Mouse (Mus musculus) fibroblast of lung, adult 2 months (primary cell): ENCODE data around the gene Hs3st6.
"Not testable (repeated sequence)": the region's sequence is repeated elsewhere in the genome, so short reads cannot be mapped to it uniquely, and the experiment has no call there.

ENCODE experiments used
- DNase-seq: peaks from one replicate; pipeline ENCODE4 v3.0.0-alpha.2; 2011; ENCODE audit warnings: low read depth

The Hs3st6 gene

DNA sequence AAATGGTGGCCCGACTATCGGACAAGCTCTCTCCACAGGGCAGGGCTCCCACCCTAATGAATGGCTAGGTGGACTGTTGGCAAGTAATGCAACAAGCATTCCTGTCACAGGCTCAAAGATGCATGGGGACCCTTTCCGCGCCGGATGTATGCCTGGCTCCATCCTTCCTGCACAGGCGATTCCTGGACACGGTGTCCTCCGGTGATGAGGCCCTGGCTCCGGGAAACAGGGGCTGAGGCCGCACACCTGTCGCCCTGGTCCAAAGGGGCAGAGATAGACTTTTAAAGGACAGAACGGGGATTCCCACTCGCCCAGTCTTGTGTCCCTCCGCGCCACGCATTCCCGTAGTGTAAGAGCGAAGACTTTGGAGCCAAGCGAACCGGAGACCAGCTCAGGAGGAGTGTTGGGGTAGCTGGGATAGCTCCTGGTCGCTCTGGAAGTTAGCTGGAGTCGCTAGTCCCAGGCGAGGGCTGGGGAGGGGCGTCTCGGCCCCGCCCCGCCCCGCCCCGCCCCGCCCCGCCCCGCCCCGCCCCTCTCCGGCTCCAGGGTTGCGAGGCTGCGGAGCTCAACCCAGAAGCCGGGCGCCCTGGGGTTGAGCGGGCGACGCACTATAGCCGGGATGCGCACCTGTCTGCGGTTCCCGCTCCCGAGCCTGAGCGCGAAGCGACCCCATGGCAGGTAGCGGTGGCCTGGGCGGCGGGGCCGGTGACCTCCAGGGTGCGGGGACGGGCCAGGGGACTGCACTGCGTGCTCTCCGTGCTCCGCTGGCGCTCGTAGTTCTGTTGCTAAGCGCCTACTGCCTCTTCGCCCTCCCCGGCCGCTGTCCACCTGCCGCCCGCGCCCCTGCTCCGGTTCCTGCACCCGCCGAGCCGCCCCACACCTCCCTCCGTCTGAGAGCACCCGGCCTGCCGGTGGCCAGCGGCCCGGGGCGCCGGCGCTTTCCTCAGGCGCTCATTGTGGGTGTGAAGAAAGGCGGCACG, at the start of gene Hs3st6:
Hs3st6 (plus strand) TSS at position 574 of the 980 bp plus-strand sequence.
- DNase-seq: no peak

DNA sequence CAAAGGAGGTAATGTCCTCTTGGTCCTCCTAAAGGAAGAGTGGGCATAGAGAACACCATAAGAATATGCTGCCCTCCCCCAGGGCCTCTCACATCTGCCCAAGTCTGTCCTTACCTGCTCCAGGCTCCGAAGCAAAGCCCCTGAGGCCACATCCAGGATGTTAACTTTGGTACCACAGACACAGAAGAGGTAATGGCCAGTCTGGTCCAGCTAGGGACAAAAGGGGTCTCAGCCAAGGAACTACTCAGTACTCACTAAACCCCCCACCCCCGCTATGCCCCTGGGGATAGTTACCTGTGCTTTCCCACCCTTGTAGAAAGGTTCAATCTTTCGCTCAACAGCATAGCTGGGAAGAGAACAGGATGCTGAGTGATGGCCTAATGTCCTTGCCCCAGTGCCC, 47.0 kb upstream of the Hs3st6 start:
- DNase-seq: no peak

DNA sequence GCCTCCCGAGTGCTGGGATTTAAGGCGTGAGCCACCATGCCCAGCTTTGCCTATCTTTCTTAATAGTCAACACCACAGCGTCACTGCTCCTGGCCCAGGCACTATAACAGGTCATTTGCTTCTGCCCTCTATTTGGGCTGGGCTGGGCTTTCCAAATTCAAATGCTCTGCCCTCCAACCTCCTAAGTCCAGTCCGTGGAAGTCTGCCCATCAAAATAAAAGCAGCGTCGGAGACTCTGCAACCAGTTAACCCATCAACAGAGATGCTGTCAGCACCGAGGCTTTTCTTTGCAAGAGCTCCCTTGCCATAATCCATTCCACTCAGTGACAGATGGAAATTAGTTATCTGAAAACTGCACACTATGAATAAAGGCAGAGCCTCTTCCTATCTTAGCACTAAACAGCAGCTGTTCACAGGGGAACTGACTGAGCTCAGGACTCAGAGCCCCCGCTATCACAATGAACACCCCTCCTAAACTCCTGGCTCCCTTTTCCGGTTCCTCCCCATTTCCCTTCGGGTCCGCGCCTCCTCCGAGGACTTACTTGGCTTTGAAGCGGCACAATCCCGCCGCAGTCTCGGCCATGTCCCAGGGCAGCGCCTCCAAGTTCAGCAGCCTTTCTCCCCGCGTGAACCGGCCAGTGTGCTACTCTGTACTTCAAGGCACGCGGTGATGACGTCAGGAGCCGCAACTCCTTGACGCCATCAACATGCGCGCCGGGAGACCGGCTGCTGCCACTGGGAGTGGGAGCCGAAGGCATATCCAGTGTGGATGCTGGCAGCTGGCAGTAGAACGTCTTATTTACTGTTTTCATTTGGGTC, 45.6 kb upstream of the Hs3st6 start, which contains the start of gene Tbl3:
Tbl3 (minus strand) TSS at position 679 of the 819 bp plus-strand sequence.
- DNase-seq: peak; percentile 80

DNA sequence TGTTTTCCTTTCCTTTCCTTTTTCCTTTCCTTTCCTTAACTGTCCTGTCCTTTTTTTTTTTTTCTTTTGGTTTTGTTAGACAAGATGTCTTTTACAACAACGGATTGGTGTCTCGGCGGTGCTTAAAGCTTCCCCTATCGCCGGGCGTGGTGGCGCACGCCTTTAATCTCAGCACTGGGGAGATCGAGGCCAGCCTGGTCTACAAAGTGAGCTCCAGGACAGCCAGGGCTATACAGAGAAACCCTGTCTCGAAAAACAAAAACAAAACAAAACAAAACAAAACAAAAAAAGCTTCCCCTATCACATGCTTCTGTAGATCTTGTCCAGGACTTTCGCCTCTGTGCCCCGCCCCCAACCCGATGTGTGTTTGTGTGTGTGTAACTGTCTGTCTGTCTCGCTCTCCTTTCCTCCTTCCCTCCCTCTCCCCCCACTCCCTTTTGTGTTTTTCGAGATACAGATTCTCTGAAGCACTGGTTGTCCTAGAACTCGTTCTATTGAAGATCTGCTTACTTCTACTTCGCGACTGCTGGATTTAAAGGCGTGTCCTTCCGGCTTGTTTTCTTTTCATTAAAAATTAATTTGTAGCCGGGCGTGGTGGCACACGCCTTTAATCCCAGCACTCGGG, 44.9 kb upstream of the Hs3st6 start:
- DNase-seq: no peak

DNA sequence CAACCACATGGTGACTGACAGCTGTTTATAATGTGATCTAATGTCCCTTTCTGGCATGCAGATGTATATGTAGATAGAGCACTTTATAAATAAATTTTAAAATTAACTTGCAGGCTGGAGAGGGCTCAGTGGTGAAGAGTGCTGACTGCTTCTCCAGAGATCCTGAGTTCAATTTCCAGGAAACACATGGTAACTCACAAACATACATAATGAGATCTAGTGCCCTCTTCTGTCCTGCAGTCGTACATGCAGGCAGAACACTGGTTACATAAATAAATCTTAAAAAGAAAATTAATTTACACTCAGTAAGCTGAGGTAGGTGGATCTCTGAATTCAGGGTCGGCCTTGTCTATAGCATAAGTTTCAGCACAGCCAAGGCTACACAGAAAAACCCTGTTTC, 44.1 kb upstream of the Hs3st6 start:
- DNase-seq: no peak

DNA sequence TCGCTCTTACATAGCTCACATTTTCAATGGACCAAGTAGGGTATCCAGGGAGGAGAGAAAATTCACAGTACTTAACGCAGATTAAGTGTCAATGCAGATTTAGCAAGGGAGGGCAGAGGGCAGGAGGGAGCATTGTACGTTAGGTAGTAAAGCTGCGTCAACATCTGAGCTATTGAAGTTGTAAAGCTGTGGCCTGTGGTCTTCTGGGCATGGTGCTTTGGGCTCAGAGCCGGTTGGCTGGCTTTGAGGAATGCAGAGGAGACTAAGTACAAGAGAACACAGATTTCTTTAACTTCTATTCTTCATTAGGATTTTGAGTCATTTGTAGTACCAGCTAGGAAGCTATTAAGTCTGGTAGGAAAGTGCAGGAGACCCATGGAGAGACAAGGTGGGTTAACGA, 37.2 kb upstream of the Hs3st6 start:
- DNase-seq: no peak

DNA sequence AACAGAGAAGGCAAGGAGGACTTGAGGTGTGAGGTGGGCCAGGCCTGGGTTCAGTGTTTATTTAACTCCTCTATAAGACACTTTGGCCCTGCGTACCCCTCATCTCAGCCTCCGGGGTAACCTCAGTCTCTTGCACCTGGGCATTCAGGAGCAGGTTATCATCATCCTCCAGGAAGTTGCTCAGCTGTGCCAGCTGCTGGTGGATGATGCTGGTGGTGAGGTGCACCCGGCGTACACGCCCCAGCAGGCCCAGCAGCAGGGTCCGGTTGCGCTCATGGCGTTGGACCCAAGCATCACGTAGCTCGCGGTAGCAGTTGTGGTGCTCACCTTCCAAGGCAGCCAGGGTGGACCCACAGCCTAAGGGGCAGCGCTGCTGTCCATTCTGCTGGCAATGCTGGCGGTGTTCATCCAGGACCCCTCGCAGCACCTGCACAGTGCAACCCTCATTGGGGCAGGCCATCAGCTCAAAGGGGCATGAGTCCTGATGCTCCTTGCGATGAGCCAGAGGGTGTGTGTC, 36.6 kb upstream of the Hs3st6 start:
- no peak for DNase-seq

DNA sequence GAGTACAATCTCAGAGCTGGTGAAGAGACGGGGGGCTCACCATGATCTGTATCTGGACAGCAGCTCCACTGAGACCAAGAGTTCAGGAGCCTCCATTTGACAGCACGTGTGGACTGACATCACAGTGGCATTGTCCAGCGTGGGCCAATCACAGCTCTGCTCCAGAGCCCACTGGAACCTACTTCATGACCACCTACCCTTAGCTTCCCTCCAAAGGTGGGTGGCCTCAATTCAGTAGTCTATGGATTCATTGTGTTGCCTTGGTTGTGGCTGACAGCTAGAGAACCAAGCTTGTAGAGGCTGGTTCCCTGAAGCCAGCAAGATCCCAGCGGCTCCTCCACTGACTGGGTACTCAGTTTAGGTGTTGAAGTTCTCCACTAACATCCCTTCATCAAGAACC, 34.8 kb upstream of the Hs3st6 start, which contains the start of the genes Rnf151 and Rps2:
Rnf151 (minus strand) TSS at position 121 of the 400 bp plus-strand sequence.
Rps2 (plus strand) TSS at position 174 of the 400 bp plus-strand sequence.
- no peak for DNase-seq

DNA sequence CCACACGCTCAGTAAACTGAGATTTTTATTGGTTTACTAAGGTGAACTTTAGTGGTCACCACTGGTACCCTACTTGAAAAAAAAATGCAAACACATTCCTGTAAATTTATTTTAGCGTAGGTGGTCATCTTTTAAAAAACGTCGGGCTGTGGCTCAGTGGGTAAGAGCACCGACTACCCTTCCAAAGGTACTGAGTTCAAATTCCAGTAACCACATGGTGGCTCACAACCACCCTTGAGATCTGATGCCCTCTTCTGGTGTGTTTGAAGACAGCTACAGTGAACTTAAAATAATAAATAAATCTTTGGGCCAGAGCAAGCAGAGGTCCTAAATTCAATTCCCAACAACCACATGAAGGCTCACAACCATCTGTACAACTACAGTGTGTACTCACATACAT, 33.9 kb upstream of the Hs3st6 start:
- DNase-seq: not testable (repeated sequence)

DNA sequence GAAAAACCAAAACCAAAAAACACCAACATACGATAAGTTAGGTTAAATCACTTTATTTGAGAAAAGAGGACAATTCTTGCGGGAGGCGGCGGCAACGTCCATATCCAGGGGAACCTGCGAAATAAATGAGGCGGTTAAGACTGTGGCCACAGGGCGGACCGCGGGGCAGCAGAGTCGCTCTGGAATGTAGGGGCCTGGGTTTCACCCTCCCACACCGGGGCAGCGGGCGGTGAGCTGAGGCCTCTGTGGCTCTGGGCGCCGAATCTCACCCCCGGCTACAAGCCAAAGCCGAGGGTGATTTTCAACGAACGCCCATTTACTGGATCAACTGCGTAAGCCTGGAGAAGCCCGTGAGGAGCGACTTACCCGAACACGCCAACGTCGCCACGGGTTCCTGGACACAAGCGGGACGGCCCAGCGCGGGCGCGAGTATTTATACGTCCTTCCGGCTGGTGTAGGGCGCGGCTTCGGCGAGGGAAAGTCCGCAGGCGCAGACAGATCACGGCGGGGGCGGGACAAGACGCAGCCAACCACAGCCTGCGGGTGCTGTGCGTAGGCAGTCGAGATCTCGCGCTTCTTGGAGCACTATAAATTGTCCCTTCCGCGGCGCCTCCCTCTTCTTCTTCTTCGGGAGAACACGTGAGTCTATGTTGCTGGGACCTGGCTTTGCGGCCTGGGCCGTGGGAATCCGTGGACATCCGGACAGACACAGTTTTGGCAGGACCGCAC, 33.1 kb upstream of the Hs3st6 start:
- DNase-seq: peak; percentile 98

DNA sequence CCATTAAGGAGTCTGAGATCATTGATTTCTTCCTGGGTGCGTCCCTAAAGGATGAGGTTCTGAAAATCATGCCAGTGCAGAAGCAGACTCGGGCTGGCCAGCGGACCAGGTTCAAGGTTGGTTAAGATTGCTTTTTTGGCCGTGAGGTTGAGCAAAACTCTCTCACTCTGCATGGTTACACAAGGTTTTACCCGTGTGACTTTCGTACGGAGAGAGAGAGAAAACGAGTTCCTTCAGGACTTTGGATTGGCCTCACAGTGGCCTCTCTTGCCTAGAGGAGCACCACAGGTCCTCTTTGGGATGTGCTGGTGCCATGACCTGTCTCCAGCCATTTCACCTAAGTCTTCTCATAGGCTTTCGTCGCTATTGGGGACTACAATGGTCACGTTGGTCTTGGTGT, 32.2 kb upstream of the Hs3st6 start:
- not testable (repeated sequence) for DNase-seq

DNA sequence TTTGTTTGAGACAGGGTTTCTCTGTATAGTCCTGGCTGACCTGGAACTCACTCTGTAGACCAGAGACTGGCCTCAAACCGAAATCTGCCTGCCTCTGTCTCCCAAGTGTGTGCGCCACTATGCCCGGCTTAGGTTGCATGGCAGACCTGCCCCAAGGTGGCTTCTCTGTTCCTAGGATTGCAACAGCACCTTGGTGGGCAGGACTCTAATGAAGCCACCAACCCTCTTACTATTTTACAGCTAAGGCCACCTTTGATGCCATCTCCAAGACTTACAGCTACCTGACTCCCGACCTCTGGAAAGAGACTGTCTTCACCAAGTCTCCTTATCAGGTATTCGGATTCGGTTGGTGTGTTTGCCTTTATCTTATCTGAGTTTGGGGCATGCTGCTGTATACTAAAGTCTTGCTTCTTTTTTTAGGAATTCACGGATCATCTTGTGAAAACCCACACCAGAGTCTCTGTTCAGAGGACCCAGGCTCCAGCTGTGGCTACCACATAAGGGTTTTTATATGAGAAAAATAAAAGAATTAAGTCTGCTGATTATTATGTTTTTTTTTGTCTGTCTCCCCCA, 31.3 kb upstream of the Hs3st6 start:
- not testable (repeated sequence) for DNase-seq

DNA sequence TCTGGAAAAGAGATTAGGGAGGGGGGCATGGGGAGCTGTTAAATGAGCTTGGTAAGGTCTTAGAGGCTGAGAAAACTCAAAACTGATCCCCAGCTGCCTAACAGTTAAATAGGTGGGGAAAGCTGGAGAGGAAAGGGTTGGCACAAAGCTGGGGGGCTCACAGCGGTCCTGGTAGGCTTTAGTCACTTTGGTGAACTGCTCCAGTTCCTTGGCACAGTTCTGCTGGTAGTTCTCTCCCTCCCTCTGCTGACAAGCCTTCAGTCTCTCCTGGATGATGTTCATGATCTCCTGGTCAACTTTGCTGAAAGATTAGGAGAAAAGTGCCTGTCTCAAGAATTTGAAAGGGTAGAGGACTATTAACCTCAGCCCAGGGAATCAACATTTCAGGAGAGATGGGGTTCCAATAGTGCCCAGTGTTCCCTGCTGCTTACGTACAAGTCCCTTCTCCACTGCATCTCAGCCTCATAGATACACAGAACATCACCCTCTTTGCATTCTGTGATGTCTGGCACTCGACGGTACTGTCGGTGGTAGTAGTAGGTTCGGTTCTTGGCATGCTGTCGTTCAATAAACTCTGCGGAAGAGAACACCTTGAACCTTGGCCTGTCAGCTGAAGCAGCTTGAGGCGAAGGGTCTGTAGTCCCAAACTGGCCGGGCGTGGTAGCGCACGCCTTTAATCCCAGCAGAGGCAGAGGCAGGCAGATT, 30.4 kb upstream of the Hs3st6 start:
- DNase-seq: no peak

DNA sequence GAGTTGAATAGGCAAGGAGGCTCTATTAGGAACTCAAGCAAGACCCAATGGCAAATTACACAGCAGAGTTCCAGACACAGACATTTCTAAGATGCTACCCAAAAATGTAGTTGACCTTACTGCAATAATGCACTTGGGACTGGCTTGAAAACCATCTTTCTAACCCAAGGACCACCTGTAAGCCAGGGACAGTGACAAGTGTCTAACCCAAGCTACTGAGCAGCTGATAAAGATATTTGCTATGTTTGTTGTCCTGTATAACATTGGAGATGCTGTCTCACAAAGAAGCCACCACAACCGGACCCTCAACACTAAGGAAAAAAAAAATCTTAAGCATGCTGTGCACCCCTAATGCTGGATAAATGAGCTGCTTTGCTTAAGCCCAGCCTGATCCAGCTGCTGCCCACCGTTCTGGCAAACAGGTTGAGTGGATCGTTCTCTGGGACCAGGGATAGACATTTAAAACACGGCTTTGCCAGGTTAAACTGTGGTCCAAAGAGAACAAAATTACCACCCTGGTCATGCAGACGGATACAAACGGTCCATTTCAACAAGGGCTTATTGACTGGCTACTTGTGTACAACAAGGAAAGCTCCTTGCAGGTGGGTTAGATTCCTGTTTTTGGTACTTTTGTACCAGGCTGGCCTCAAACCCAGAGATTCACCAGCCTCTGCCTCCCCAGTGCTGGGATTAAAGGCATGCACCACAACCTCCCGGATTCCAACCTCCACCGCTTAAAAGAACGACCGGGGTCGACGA, 29.5 kb upstream of the Hs3st6 start:
- DNase-seq: no peak

DNA sequence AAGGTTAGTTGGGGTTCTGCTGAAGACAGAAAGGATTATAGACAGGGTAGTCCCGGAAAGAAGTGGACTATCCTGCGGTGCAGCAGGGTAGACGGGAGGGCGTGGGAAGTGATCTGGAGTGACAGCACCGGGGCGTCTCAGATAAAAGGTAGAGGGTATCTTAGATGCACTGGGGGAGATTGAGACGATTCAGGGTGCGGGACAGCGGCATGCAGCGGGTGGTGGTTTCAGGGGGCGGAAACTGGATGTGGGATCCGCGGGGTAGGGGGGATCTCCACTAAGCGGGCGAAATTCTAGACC, 29.0 kb upstream of the Hs3st6 start:
- no peak for DNase-seq

DNA sequence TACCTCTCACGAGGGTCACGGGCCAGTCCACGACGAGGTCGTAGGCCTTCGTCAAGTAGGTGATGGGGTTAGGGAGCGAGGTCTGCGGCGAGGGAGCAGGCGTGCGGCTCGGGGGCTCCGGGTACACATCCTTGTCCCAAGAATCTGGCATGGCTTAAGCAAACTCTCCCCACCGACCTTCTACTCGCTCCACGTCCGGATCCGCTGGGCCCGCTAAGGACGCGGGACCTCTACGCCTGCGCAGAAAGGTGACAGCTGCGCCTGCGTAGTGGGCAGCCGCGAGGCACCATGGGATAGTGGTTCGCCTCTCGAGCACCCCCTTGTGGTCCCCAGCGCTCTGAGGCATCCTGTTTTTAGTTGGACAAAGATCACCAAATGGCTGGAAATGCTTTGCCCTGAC, 28.6 kb upstream of the Hs3st6 start, which contains the start of gene Ndufb10:
Ndufb10 (minus strand) TSS at position 295 of the 400 bp plus-strand sequence.
- DNase-seq: peak; percentile 88

DNA sequence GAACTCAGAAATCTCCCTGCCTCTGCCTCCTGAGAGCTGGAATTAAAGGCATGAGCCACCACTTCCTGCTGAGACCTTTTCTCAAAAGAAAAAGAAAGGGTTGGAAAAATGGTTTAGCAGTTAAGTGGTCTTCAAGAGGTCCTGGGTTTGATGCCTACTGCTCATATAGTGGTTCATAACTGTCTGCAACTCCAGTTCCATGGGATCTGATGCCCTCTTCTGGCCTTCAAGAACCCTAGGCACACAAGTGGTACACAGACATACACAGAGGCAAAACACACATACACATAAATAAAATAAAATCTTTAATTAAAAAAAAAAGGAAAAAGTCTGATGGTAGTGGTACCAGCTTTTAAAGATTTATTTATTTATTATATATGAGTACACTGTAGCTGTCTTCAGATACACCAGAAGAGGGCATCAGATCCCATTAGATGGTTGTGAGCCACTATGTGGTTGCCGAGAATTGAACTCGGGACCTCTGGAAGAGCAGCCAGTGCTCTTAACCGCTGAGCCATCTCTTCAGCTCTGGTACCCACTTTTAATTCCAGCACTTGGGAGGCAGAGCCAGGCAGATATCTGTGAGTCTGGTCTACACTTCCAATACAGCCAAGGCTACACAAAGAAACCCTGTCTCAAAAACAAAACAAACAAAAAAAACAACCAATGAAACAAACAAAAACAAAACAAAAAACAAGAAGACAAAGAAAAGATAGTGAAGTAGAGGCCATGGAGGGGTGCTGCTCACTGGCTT, 27.0 kb upstream of the Hs3st6 start:
- no peak for DNase-seq

DNA sequence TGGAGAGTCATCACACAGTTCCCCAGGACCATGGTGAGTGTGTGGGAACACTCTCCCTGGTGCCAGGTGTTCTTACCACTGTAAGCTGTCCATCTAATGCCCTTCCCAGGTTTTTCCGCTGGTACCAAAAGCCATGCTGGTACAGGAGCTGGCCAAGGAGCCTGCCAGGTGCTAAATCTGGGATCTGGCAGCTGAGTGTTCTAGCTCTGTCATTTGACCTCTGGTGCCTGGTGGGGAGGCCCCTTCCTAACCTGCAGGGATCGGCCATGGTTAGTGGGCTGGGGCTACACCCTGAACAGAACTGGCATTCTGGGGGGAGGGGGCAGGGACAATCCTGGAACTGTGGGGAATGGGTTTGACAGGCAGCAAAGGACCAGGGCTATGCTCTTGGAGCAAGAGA, 25.2 kb upstream of the Hs3st6 start, which contains the start of gene Rpl3l:
Rpl3l (plus strand) TSS at position 203 of the 400 bp plus-strand sequence.
- no peak for DNase-seq

DNA sequence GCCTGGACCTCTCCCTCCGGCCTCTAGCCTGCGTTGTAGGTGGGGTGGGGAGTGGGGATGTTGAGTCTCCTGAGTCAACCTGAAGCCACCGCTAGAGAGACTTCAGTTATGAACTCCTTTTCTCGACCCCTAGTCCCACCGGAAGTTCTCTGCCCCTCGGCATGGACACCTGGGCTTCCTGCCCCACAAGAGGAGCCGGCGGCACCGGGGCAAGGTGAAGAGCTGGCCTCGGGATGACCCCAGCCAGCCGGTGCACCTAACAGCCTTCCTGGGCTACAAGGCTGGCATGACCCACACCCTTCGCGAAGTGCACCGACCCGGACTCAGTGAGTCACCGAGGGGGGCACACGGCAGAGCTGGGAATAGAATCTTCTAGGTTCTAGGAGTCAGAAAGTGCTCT, 24.6 kb upstream of the Hs3st6 start:
- DNase-seq: no peak
